Mouse (Mus musculus): ENCODE data around the gene 2810459M11Rik. TPM values are rescaled to one million over a fixed set of nuclear protein-coding genes. Genes with fewer than 3 reads are reported as not detected.
"Not testable (repeated sequence)": the region's sequence is repeated elsewhere in the genome, so short reads cannot be mapped to it uniquely, and the experiment has no call there.

2810459M11Rik gene
- polyA plus RNA-seq (2015; fragmentation: Nextera tagmentation; extraction: Ambion mirVana): 0.67 and 0.89 TPM in 2 replicates

GRCm38 (mm10) chr1:86045848-86046805 lies at the start of gene 2810459M11Rik:
Gene 2810459M11Rik, plus strand, starts transcription at chr1:86045863.
- H3K36me3 ChIP-seq: no peaks in the 10 kb centered on the region
- no peaks in the 10 kb centered on the region; the same call in 1 of the 2 replicates for H3K9me3 ChIP-seq
- H3K4me2 ChIP-seq: peak within 1 kb of the TSS; percentile 98
- under 1% methylated on average over 110 of the region's 110 CpGs for WGBS
- H3K4me3 ChIP-seq: peak within 1 kb of the TSS; percentile 64
- H3K9ac ChIP-seq: peak within 1 kb of the TSS; percentile 79
- peaks cover 22% of the 10 kb centered on the region for H3K4me1 ChIP-seq
- 0 out of 2 replicates have a peak, but pooled peaks have one; percentile 42 for ATAC-seq (ENCODE audit: extremely low read depth, insufficient number of reproducible peaks, low FRiP score, low TSS enrichment)
- no peak within 1 kb of the TSS for H3K27ac ChIP-seq (replicated peaks)
- H3K27me3 ChIP-seq (replicated peaks): peaks cover 66% of the 10 kb centered on the region

- Histone ChIP-seq H3K27me3 (replicated peaks) (no peaks in the 10 kb centered on the region), H3K9ac (no peak overlapping the region), H3K9me3 (peaks cover 3% of the 10 kb centered on the region; the same call in 1 of the 2 replicates), H3K27ac (replicated peaks) (no peak overlapping the region), H3K36me3 (no peaks in the 10 kb centered on the region), H3K4me3 (no peak overlapping the region), H3K4me2 (no peak overlapping the region), H3K4me1 (no peaks in the 10 kb centered on the region)
- 89% methylated on average over 1 of the region's 1 CpGs for WGBS
- no peak for ATAC-seq (ENCODE audit: extremely low read depth, insufficient number of reproducible peaks, low FRiP score, low TSS enrichment)
Measured at GRCm38 (mm10) chr1:85997221-85997620, 48.4 kb upstream of the 2810459M11Rik start.

- H3K9me3 ChIP-seq: peaks cover 3% of the 10 kb centered on the region; the same call in 1 of the 2 replicates
- no peaks in the 10 kb centered on the region for H3K27me3 ChIP-seq (replicated peaks)
- H3K4me1 ChIP-seq: no peaks in the 10 kb centered on the region
- H3K9ac ChIP-seq: no peak overlapping the region
- H3K36me3 ChIP-seq: no peaks in the 10 kb centered on the region
- H3K4me2 ChIP-seq: no peak overlapping the region
- no peak overlapping the region for H3K27ac ChIP-seq (replicated peaks)
- 73% methylated on average over 4 of the region's 4 CpGs for WGBS
- no peak overlapping the region for H3K4me3 ChIP-seq
- ATAC-seq (ENCODE audit: extremely low read depth, insufficient number of reproducible peaks, low FRiP score, low TSS enrichment): no peak
Measured at GRCm38 (mm10) chr1:85998012-85998411, 47.7 kb upstream of the 2810459M11Rik start.

- ATAC-seq (ENCODE audit: extremely low read depth, insufficient number of reproducible peaks, low FRiP score, low TSS enrichment): no peak
- Histone ChIP-seq H3K4me3 (no peak overlapping the region), H3K9ac (no peak overlapping the region), H3K9me3 (peaks cover 3% of the 10 kb centered on the region; the same call in 1 of the 2 replicates), H3K27me3 (replicated peaks) (no peaks in the 10 kb centered on the region), H3K36me3 (no peaks in the 10 kb centered on the region), H3K27ac (replicated peaks) (no peak overlapping the region), H3K4me1 (no peaks in the 10 kb centered on the region), H3K4me2 (no peak overlapping the region)
- WGBS: 75% methylated on average over 18 of the region's 18 CpGs
Measured at GRCm38 (mm10) chr1:85999853-86000570, 45.7 kb upstream of the 2810459M11Rik start.

- H3K4me2 ChIP-seq: no peak overlapping the region
- H3K4me3 ChIP-seq: no peak overlapping the region
- H3K9me3 ChIP-seq: no peaks in the 10 kb centered on the region
- peaks cover 4% of the 10 kb centered on the region; the same call in 1 of the 2 replicates for H3K4me1 ChIP-seq
- H3K27ac ChIP-seq (replicated peaks): no peak overlapping the region
- ATAC-seq (ENCODE audit: extremely low read depth, insufficient number of reproducible peaks, low FRiP score, low TSS enrichment): no peak
- no peak overlapping the region for H3K9ac ChIP-seq
- WGBS: 80% methylated on average over 10 of the region's 10 CpGs
- peaks cover 3% of the 10 kb centered on the region; the same call in 1 of the 2 replicates for H3K27me3 ChIP-seq (replicated peaks)
- no peaks in the 10 kb centered on the region for H3K36me3 ChIP-seq
Measured at GRCm38 (mm10) chr1:86005540-86005939, 40.1 kb upstream of the 2810459M11Rik start.

GRCm38 (mm10) chr1:86006040-86006439 lies 39.6 kb upstream of the 2810459M11Rik start:
- H3K4me1 ChIP-seq: peaks cover 4% of the 10 kb centered on the region; the same call in 1 of the 2 replicates
- H3K27ac ChIP-seq (replicated peaks): no peak overlapping the region
- no peak overlapping the region for H3K4me3 ChIP-seq
- no peak overlapping the region for H3K9ac ChIP-seq
- H3K9me3 ChIP-seq: no peaks in the 10 kb centered on the region
- 81% methylated on average over 6 of the region's 6 CpGs for WGBS
- no peak overlapping the region for H3K4me2 ChIP-seq
- no peaks in the 10 kb centered on the region for H3K36me3 ChIP-seq
- no peak for ATAC-seq (ENCODE audit: extremely low read depth, insufficient number of reproducible peaks, low FRiP score, low TSS enrichment)
- H3K27me3 ChIP-seq (replicated peaks): peaks cover 3% of the 10 kb centered on the region; the same call in 1 of the 2 replicates

GRCm38 (mm10) chr1:86007778-86008177 lies 37.9 kb upstream of the 2810459M11Rik start:
- WGBS: 4% methylated on average over 7 of the region's 7 CpGs
- H3K27ac ChIP-seq (replicated peaks): no peak overlapping the region
- H3K27me3 ChIP-seq (replicated peaks): peaks cover 3% of the 10 kb centered on the region; the same call in 1 of the 2 replicates
- peaks cover 4% of the 10 kb centered on the region; the same call in 1 of the 2 replicates for H3K4me1 ChIP-seq
- ATAC-seq (ENCODE audit: extremely low read depth, insufficient number of reproducible peaks, low FRiP score, low TSS enrichment): no peak
- peak overlapping the region; percentile 8; the same call in 1 of the 2 replicates for H3K4me3 ChIP-seq
- peak overlapping the region; percentile 51 for H3K4me2 ChIP-seq
- peak overlapping the region; percentile 28; the same call in 1 of the 2 replicates for H3K9ac ChIP-seq
- H3K36me3 ChIP-seq: no peaks in the 10 kb centered on the region
- 0 out of 2 replicates have a peak, but pooled peaks cover 6% of the 10 kb centered on the region for H3K9me3 ChIP-seq

- H3K4me3 ChIP-seq; H3K27ac ChIP-seq (replicated peaks); H3K4me2 ChIP-seq; H3K4me1 ChIP-seq; ATAC-seq (ENCODE audit: extremely low read depth, insufficient number of reproducible peaks, low FRiP score, low TSS enrichment); H3K36me3 ChIP-seq; H3K9ac ChIP-seq: not testable (repeated sequence)
- WGBS: 85% methylated on average over 9 of the region's 9 CpGs
- H3K27me3 ChIP-seq (replicated peaks): peaks cover 46% of the 10 kb centered on the region
- H3K9me3 ChIP-seq: 0 out of 2 replicates have a peak, but pooled peaks cover 13% of the 10 kb centered on the region
Measured at GRCm38 (mm10) chr1:86015758-86016157, 29.9 kb upstream of the 2810459M11Rik start.

GRCm38 (mm10) chr1:86016516-86016915 lies 29.1 kb upstream of the 2810459M11Rik start, which contains the start of gene Spata3:
Gene Spata3, plus strand, starts transcription at chr1:86016816.
- H3K9ac ChIP-seq: no peak within 1 kb of the TSS
- H3K9me3 ChIP-seq: 0 out of 2 replicates have a peak, but pooled peaks cover 9% of the 10 kb centered on the region
- 79% methylated on average over 8 of the region's 8 CpGs for WGBS
- peaks cover 52% of the 10 kb centered on the region for H3K27me3 ChIP-seq (replicated peaks)
- no peak within 1 kb of the TSS for H3K27ac ChIP-seq (replicated peaks)
- H3K4me3 ChIP-seq: no peak within 1 kb of the TSS
- H3K4me1 ChIP-seq: 0 out of 2 replicates have a peak, but pooled peaks cover 4% of the 10 kb centered on the region
- no peak within 1 kb of the TSS for H3K4me2 ChIP-seq
- no peaks in the 10 kb centered on the region for H3K36me3 ChIP-seq
- ATAC-seq (ENCODE audit: extremely low read depth, insufficient number of reproducible peaks, low FRiP score, low TSS enrichment): no peak

- no peak; the same call in 1 of the 2 replicates for ATAC-seq (ENCODE audit: extremely low read depth, insufficient number of reproducible peaks, low FRiP score, low TSS enrichment)
- Histone ChIP-seq H3K9me3 (0 out of 2 replicates have a peak, but pooled peaks cover 7% of the 10 kb centered on the region), H3K4me1 (0 out of 2 replicates have a peak, but pooled peaks cover 4% of the 10 kb centered on the region), H3K27ac (replicated peaks) (no peak overlapping the region), H3K27me3 (replicated peaks) (peaks cover 66% of the 10 kb centered on the region), H3K9ac (peak overlapping the region; percentile 72), H3K36me3 (no peaks in the 10 kb centered on the region), H3K4me2 (peak overlapping the region; percentile 96), H3K4me3 (peak overlapping the region; percentile 60)
- WGBS: 4% methylated on average over 60 of the region's 60 CpGs
Measured at GRCm38 (mm10) chr1:86018235-86019055, 27.2 kb upstream of the 2810459M11Rik start.
